Mouse (Mus musculus): ENCODE results near the gene Clec16a.

- TF ChIP-seq CTCF (IDR thresholded peaks at IDR 0.05; ENCODE audit: extremely low read depth, insufficient read depth, low read length) = no peak
- TF ChIP-seq POLR2A (IDR thresholded peaks at IDR 0.05; ENCODE audit: extremely low read depth, insufficient read depth, low read length) = no peak
Measured at GRCm38 (mm10) chr16:10776322-10776721, 231.2 kb downstream of the Clec16a start.

All from cortical plate, adult 2 months (tissue).